Mouse (Mus musculus): ENCODE data around the gene Dab1. TPM values are rescaled to one million over a fixed set of nuclear protein-coding genes. Genes with fewer than 3 reads are reported as not detected.
A peak's percentile ranks its signal among the peaks of the same experiment; 100 is the strongest.

The Dab1 gene
- polyA plus RNA-seq, 2 experiments, result 0.19 to 0.34 TPM

DNA sequence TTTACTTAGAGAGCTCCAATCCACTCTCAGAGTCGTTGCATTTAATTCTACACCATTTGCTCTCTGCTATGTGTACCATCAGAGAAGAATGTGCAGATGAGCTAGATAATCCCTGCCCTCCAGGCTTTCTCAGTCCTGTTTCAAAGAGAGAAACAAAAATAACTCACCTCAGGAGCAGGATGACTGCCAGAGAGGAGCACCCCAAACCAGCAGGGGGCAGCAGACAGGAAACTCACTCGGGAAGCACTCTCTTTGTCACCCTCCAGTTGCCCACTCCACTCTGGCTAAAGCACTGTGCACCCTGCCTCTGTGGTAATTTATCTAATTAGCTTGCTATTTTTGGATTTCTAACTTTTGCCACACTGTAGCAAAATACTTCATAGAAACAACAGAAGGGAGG lies 589.9 kb downstream of the Dab1 start:
- no peak overlapping the region for H3K27ac ChIP-seq
- H3K36me3 ChIP-seq (replicated peaks; ENCODE audit: control insufficient read depth, insufficient read depth, low read depth), result no peaks in the 10 kb centered on the region
- H3K9me3 ChIP-seq (ENCODE audit: control insufficient read depth, low read length), result no peaks in the 10 kb centered on the region
- H3K4me1 ChIP-seq (replicated peaks; ENCODE audit: control insufficient read depth in 2 of 2, insufficient read depth in 2 of 2, low read length in 1 of 2), result no peaks in the 10 kb centered on the region; a peak in 2 of 4 replicates
- DNase-seq (ENCODE audit: low read depth in 3 of 3, low spot score in 3 of 3), result no peak
- ATAC-seq (ENCODE audit: insufficient read depth), result no peak
- H3K9ac ChIP-seq (replicated peaks), result no peak overlapping the region
- 30% methylated on average over 2 of the region's 2 CpGs for WGBS (ENCODE audit: insufficient replicate concordance)
- no peak overlapping the region for H3K4me3 ChIP-seq (ENCODE audit: insufficient read depth in 1 of 2, low read depth in 2 of 2, low read length in 2 of 2)
- no peaks in the 10 kb centered on the region for H3K27me3 ChIP-seq (ENCODE audit: control insufficient read depth, insufficient read depth, low read length)
- H3K4me2 ChIP-seq (ENCODE audit: low read depth), result no peak overlapping the region
- TF ChIP-seq EP300 (IDR thresholded peaks at IDR 0.05; ENCODE audit: low read depth) (no peak), CTCF (IDR thresholded peaks at IDR 0.05; ENCODE audit: low read depth) (peak; percentile 37; the same call in 1 of the 2 replicates)

DNA sequence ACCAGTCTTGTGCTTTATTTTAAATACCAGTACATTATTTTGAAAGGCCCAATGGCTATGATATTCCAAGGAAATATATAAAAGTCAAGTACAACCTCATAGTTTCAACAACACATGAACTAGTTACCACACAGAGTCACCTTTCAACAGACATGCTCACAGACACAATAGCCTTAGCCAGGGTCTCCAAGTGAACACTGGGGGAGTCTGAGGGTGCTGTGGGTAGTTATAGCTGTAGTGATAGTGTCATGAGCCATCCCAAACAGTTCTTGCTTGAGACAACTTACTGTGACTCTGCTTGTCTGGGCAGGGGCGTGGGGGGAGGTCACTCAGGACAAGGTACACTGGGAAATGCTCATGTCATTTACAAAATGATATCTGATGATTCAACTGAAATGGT lies 591.6 kb downstream of the Dab1 start:
- Histone ChIP-seq H3K4me2 (ENCODE audit: low read depth) (no peak overlapping the region), H3K27me3 (ENCODE audit: control insufficient read depth, insufficient read depth, low read length) (no peaks in the 10 kb centered on the region), H3K9me3 (ENCODE audit: control insufficient read depth, low read length) (no peaks in the 10 kb centered on the region), H3K9ac (replicated peaks) (no peak overlapping the region), H3K4me3 (ENCODE audit: insufficient read depth in 1 of 2, low read depth in 2 of 2, low read length in 2 of 2) (no peak overlapping the region), H3K4me1 (replicated peaks; ENCODE audit: control insufficient read depth in 2 of 2, insufficient read depth in 2 of 2, low read length in 1 of 2) (no peaks in the 10 kb centered on the region; a peak in 2 of 4 replicates), H3K27ac (no peak overlapping the region), H3K36me3 (replicated peaks; ENCODE audit: control insufficient read depth, insufficient read depth, low read depth) (no peaks in the 10 kb centered on the region)
- DNase-seq (ENCODE audit: low read depth in 3 of 3, low spot score in 3 of 3) (no peak), ATAC-seq (ENCODE audit: insufficient read depth) (no peak)
- TF ChIP-seq EP300 (IDR thresholded peaks at IDR 0.05; ENCODE audit: low read depth), result no peak
- TF ChIP-seq CTCF (IDR thresholded peaks at IDR 0.05; ENCODE audit: low read depth), result no peak
- 35% methylated on average over 1 of the region's 1 CpGs for WGBS (ENCODE audit: insufficient replicate concordance)

DNA sequence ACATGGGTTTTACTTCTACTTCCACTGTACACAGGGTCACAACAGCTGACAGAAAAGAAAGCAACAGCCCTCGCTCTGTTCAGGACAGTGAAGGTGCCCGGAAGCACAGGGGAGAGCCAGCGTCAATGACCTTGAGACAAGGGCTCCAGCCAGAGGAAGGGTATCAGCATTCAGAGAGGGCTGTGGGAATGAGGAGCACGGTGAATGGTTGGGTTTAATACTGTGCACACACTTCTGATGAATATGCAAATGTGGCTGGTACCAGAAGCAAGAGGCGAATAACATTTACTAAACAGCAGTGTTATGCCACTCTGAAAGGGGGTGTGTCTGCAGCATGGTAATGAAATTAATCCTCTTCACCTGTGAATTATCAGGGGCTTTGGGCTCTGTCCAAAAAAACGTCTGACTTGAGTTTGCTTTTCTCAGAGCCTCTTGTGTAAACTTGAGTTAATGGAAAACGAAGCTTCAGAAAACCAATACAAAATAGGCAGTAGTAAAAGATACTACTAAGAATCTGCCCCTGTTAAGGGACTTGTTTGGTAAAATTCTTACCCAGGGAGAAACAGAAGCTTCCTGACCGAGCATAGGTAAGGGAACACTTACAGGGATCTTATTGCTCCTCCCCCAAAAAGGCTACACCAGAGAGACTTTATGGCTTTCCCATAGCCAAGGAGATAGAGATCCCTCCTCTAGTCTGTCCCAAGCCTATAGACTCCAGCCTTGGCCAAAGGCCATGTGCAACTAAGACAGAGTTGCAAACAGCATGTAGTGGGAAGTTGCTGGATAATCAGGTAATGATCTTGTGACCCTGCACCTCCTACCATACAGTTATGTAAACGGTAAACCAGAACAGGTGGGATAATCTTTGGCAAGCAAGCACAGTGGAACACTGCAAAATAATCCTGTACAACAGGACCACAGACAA lies 592.6 kb downstream of the Dab1 start:
- ATAC-seq (ENCODE audit: insufficient read depth) (no peak), DNase-seq (ENCODE audit: low read depth in 3 of 3, low spot score in 3 of 3) (peak in 1 of 3 experiments; percentile 3)
- H3K4me1 ChIP-seq (replicated peaks; ENCODE audit: control insufficient read depth in 2 of 2, insufficient read depth in 2 of 2, low read length in 1 of 2), result no peaks in the 10 kb centered on the region; a peak in 2 of 4 replicates
- no peaks in the 10 kb centered on the region for H3K36me3 ChIP-seq (replicated peaks; ENCODE audit: control insufficient read depth, insufficient read depth, low read depth)
- no peak overlapping the region for H3K9ac ChIP-seq (replicated peaks)
- no peak for TF ChIP-seq EP300 (IDR thresholded peaks at IDR 0.05; ENCODE audit: low read depth)
- TF ChIP-seq CTCF (IDR thresholded peaks at IDR 0.05; ENCODE audit: low read depth), result no peak
- H3K27me3 ChIP-seq (ENCODE audit: control insufficient read depth, insufficient read depth, low read length), result no peaks in the 10 kb centered on the region
- peak overlapping the region; percentile 8; the same call in 1 of the 2 replicates for H3K4me2 ChIP-seq (ENCODE audit: low read depth)
- H3K9me3 ChIP-seq (ENCODE audit: control insufficient read depth, low read length), result no peaks in the 10 kb centered on the region
- H3K27ac ChIP-seq, result no peak overlapping the region
- no peak overlapping the region for H3K4me3 ChIP-seq (ENCODE audit: insufficient read depth in 1 of 2, low read depth in 2 of 2, low read length in 2 of 2)
- 49% methylated on average over 9 of the region's 9 CpGs for WGBS (ENCODE audit: insufficient replicate concordance)

DNA sequence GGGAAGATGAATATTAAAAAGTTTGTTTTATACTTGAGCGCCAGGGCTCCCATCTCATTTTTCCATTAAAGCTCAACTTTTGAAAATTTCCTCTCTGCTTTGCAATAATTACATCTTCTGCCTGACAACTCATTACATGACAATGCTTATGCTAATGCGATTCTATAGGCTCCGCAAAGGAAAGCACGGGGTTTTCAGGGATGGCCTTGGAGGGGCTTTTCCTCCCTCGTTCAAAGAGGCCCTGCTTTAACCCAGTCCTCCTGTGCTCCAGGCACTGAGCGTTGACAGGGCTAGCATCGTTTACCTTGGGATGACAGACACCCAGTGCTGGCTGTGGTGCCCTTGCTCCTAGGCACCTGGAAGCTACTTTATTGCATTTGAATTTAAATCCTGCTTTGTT lies 595.6 kb downstream of the Dab1 start:
- no peak for ATAC-seq (ENCODE audit: insufficient read depth)
- Histone ChIP-seq H3K36me3 (replicated peaks; ENCODE audit: control insufficient read depth, insufficient read depth, low read depth) (no peaks in the 10 kb centered on the region), H3K27me3 (ENCODE audit: control insufficient read depth, insufficient read depth, low read length) (no peaks in the 10 kb centered on the region), H3K9ac (replicated peaks) (no peak overlapping the region), H3K4me1 (replicated peaks; ENCODE audit: control insufficient read depth in 2 of 2, insufficient read depth in 2 of 2, low read length in 1 of 2) (peaks cover 0 to 4% of the 10 kb centered on the region in 2 experiments; a peak in 2 of 4 replicates), H3K27ac (no peak overlapping the region), H3K4me3 (ENCODE audit: insufficient read depth in 1 of 2, low read depth in 2 of 2, low read length in 2 of 2) (no peak overlapping the region), H3K4me2 (ENCODE audit: low read depth) (no peak overlapping the region), H3K9me3 (ENCODE audit: control insufficient read depth, low read length) (no peaks in the 10 kb centered on the region)
- DNase-seq (ENCODE audit: low read depth in 3 of 3, low spot score in 3 of 3), result no peak
- WGBS (ENCODE audit: insufficient replicate concordance), result 46% methylated on average over 7 of the region's 7 CpGs
- TF ChIP-seq EP300 (IDR thresholded peaks at IDR 0.05; ENCODE audit: low read depth) (no peak), CTCF (IDR thresholded peaks at IDR 0.05; ENCODE audit: low read depth) (no peak)

GRCm38 (mm10) chr4:104217336-104217735 lies 598.2 kb downstream of the Dab1 start:
- ATAC-seq (ENCODE audit: insufficient read depth), result no peak
- Histone ChIP-seq H3K27me3 (ENCODE audit: control insufficient read depth, insufficient read depth, low read length) (no peaks in the 10 kb centered on the region), H3K9ac (replicated peaks) (no peak overlapping the region), H3K4me3 (ENCODE audit: insufficient read depth in 1 of 2, low read depth in 2 of 2, low read length in 2 of 2) (no peak overlapping the region), H3K27ac (no peak overlapping the region), H3K36me3 (replicated peaks; ENCODE audit: control insufficient read depth, insufficient read depth, low read depth) (no peaks in the 10 kb centered on the region), H3K4me1 (replicated peaks; ENCODE audit: control insufficient read depth in 2 of 2, insufficient read depth in 2 of 2, low read length in 1 of 2) (peaks cover 0 to 4% of the 10 kb centered on the region in 2 experiments; a peak in 2 of 4 replicates), H3K9me3 (ENCODE audit: control insufficient read depth, low read length) (no peaks in the 10 kb centered on the region), H3K4me2 (ENCODE audit: low read depth) (no peak overlapping the region)
- WGBS (ENCODE audit: insufficient replicate concordance), result 28% methylated on average over 4 of the region's 4 CpGs
- DNase-seq (ENCODE audit: low read depth in 3 of 3, low spot score in 3 of 3), result no peak
- no peak for TF ChIP-seq EP300 (IDR thresholded peaks at IDR 0.05; ENCODE audit: low read depth)
- no peak for TF ChIP-seq CTCF (IDR thresholded peaks at IDR 0.05; ENCODE audit: low read depth)
